Mouse (Mus musculus) embryo, embryonic 10 days (tissue): Measurements from ENCODE around the gene Jmjd7.

Source experiments
- DNase-seq: peaks from one replicate; pipeline ENCODE4 v3.0.0-alpha.2; 2015; ENCODE audit warnings: low spot score

Gene Jmjd7

GRCm38 (mm10) chr2:120012924-120013323 lies 14.4 kb upstream of the Jmjd7 start:
- no peak for DNase-seq

GRCm38 (mm10) chr2:120013831-120014486 lies 13.3 kb upstream of the Jmjd7 start:
- DNase-seq: no peak

DNA sequence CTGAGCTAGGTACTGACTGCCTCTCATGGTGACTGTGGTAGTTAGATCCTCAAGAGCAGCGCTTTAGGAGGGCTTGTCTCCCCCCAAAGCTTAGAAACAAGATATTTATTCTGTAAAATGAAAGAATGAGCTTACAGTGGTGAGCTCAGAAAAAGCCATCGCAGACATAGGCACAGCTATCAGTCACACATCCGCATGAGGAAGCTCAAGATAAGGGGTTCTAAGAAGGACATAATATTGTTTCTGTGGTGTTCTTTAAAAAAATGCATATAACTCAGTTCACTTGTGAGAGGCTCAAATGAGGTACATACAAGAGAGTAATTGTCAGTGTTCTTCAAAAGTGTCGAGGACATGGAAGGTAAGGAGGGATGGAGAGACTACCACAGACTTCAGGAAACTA lies 11.4 kb upstream of the Jmjd7 start:
- no peak for DNase-seq

GRCm38 (mm10) chr2:120017599-120017998 lies 9.7 kb upstream of the Jmjd7 start:
- no peak for DNase-seq

DNA sequence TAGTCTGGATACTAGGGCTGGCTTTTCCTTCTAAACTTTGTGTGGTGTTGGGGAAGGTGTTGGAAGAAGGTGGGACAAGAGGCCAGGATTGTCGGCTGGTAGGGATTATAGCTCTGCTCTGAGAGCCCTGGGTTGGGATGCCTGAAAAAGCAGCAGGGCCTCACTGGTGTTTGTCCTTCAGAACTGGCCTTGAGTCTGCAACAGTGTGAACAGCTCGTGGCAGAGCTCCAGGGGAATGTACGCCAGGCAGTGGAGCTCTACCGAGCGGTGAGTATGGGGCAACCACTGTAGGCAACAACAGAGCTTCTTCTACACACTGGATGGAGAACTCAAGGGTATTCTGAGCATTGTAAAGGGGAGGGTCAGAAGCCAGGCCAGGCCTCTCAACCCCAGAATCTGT lies 2.9 kb upstream of the Jmjd7 start:
- no peak for DNase-seq

DNA sequence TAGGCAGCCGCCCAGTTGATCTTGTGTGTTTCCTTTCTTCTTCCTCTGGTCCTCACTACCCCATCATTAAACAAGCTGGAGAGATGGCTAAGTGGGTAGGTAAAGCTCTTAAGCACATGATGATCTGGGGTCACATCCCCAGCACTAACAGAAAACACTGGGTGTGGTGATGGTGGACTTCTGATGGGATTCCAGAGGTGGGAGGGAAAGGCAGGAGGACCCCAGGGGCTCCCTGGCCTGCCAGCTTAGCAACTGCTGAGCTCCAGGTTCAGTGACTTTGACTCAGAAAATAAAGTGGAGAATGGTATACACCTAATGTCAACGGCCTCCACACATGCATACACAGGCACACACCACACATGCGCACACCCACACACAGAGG lies 658 bp downstream of the Jmjd7 start:
- DNase-seq: peak; percentile 58

- DNase-seq: no peak
Measured at GRCm38 (mm10) chr2:120030380-120030779, 3.1 kb downstream of the Jmjd7 start.

DNA sequence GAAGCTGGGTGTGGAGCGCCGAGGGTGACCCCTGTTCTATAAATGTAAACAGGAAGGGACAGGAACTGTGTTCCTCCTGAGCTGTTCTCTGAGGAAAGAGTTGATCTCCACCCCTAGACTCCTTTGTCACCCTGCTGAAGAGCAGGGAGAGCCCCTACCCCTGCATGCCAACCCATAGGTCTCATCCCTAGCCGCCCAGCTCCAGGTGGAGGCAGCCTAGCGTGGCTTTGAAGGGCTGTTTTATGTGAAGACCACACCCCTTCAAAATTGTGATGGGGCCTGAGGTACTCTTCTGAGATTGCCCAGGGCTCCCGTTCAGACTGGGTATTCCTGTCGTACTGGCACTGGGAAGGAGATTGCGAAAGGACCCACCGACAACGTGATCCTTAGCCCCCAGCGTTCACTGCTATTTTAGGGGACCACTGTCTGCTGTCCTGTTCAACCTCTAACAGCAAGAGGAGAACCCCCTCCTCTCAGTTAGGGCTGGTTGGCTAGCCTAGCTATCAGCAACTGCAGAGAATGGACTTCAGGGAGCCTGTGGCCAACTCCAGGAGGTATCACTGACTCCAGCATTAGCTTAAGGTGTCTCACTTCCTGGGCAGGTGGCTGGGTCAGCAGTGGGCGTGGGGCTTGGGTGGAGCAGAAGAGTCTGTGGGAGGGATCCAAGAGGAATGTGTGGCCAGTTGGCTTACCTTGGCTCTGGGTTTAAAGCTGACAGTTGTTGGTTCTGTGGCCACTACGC lies 5.6 kb downstream of the Jmjd7 start, which contains the start of gene Pla2g4b:
Pla2g4b (plus strand) TSS at position 692 of the 742 bp plus-strand sequence.
- DNase-seq: no peak

DNA sequence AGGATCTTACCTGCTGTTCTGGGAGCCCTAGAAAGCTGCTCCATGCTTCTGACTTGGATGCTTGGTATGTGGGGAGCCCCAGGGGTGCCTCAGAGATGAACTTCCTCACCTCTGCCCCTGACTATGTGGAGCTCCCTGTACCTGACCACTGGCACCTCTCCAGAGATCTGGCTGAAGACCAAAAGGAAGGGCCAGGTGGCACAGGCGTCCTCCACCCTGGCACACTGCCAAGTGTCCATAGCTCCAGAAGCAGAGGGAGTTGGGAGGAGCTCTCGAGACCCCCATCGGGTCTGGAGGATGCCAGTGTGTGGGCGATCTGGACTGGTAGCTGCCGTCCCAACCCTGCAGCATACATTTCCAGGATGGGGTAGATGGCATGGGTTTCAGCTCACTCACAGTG lies 6.4 kb downstream of the Jmjd7 start:
- DNase-seq: no peak

GRCm38 (mm10) chr2:120037744-120038143 lies 10.5 kb downstream of the Jmjd7 start:
- no peak for DNase-seq

- no peak for DNase-seq
Measured at GRCm38 (mm10) chr2:120040991-120041390, 13.7 kb downstream of the Jmjd7 start.

GRCm38 (mm10) chr2:120044101-120044603 lies 16.9 kb downstream of the Jmjd7 start:
- peak; percentile 17 for DNase-seq

GRCm38 (mm10) chr2:120044676-120045075 lies 17.4 kb downstream of the Jmjd7 start:
- no peak for DNase-seq

- DNase-seq: no peak
Measured at GRCm38 (mm10) chr2:120046486-120047310, 19.4 kb downstream of the Jmjd7 start.

DNA sequence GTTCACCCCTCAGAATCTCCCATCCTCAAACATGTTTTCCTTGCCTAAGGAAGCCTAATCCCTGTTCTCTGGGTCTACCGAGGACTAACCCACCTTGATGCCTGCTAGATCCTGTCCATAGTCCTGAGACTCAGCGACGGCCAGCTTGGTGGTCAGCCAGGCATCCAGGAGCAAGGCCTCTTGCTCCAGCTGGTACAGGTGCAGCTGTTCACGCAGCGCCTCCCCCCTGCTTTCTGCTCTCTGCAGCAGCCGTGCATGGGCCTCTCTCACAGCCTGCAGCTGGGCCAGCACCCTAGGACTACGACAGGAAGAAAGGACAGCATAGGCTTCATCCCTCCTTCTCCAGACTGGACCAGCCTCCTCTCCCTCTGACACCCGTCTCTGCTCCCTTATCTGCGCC lies 20.9 kb downstream of the Jmjd7 start:
- DNase-seq: no peak

DNA sequence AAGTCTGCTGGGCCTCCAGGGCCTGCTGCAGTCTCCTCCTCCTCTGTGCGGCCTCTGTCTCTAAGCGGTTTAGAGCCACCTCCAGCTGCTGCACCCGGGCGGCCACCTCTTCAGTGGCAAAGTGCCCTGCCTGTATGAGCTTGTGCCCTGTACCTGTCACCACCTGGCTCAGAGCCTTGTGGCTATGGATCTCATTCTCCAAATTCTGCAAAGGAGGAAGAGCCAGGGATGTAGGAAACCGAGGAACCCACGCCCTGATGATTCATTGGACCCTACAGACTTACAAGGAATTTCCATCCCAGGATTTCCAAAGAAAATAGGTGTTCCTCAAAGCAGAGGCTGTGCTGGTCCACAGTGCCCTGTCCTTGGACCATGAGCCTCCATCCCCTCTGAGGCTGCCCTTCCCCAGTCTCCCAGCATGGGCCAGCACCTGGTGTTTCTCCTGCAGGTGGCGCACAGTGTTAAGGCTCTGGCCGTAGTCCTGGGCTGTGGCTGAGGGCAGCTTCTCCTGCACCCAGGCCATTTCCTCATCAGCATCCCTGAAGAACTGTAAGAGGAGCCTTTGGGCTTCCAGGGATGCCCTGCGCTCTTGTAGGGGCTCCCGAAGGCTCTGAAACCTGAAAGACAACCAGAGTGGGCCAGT lies 22.5 kb downstream of the Jmjd7 start:
- peak; percentile 63 for DNase-seq

GRCm38 (mm10) chr2:120051405-120051804 lies 24.1 kb downstream of the Jmjd7 start:
- DNase-seq: no peak

DNA sequence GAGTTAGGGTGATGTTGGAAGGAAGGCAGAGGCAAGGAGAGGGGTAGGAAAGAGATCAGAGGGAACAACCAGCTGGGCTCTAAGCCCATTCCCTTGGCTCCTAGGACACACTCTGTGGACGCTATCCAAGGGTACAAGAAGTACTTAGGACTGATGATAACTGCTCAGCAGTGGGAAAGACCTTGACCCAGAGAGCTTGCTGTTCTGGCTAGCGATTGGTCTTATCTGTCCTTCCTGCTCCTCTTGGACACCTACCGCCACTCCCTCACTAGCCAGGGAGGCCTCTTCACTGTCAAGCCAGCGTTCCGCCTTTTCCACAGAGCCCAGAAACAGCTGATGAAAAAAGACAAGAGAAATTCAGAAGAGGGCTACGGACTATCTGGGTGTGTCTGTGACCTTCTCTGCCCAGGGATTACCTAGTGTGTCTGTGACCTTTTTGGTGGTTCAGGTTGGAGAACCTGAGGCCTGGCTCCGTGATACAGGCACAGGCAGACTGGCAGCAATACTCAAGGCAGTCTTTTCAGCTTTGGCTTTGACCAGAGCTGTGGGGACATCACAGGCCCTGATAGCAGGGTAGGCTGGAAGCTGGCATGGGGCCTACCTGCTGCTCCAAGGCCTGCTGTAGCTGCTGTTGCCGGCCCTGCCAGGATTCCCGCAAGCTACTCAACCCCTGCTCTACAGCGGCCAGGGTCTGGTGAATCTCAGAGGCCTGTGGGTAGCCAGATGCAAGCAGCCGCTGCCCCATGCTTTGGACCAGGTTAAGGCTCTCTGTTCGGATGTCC lies 27.7 kb downstream of the Jmjd7 start:
- no peak for DNase-seq

DNA sequence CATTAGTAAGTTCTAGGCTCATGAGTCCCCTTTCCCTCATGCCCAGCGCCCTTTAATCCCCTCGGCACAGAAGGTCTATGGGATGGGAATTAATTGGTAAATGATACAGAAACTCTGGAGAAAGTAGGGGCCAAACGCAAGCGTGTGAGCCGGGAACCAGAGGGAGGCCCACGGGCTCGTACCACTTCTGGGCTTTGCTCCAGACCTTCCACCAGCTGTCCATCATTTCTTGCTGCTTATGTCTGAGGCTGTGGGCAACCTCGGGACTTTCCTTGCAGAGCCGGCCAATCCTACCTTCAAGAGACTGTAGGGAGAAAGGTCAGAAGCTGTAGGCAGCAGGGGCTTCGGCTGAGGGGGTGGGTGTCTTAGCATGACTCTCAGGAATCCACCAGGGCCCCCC lies 28.6 kb downstream of the Jmjd7 start:
- no peak for DNase-seq

GRCm38 (mm10) chr2:120058818-120059217 lies 31.5 kb downstream of the Jmjd7 start:
- DNase-seq: no peak

DNA sequence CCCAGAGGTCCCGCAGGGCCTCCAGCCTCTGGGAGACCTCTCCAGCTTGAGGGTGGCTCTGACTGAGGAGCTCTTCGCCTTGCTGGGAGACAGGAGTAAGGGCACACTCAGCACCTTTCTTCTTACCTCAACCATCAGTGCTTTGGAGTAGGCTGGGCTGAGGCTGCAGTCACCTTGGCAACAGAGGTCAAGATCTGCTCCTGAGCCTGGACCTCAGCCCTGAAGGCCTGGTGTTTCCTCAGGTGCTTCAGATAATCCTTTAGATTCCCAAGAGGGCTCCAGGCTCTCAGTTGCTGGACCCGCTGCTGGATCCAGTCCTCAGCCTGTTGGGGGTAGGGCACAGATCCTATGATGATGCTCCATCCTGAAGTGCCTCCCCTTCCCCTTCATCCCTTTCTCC lies 32.2 kb downstream of the Jmjd7 start:
- no peak for DNase-seq
